Mouse (Mus musculus) lung, postnatal 0 days (tissue): ENCODE data around the gene Guca2b. TPM values are rescaled to one million over a fixed set of nuclear protein-coding genes. Genes with fewer than 3 reads are reported as not detected.

Experiments used
- ATAC-seq: fragments of 200-750 bp; cut with Nextera tagmentation; 2 replicates; pipeline ENCODE4 v1.8.0; 2017; ENCODE audit warnings: moderate library complexity
- DNase-seq: peaks from one replicate; pipeline ENCODE4 v3.0.0-alpha.2; 2016; ENCODE audit warnings: low spot score
- H3K27ac ChIP-seq: fragments of 300-500 bp; sonication (generic); 2 replicates; pipeline ENCODE4 v1.5.1; 2014; ENCODE audit warnings: antibody characterized with exemption, mild to moderate bottlenecking, low read length, mixed read lengths
- H3K27me3 ChIP-seq: fragments of 300-500 bp; sonication (generic); replicated peaks from 2 replicates; pipeline ENCODE4 v1.6.1; 2014; ENCODE audit warnings: low read length, mixed read lengths; ENCODE audit not compliant: insufficient read depth
- H3K36me3 ChIP-seq: fragments of 300-500 bp; sonication (generic); 2 replicates; pipeline ENCODE4 v1.6.1; 2014; ENCODE audit warnings: low read length, mixed read lengths; ENCODE audit not compliant: insufficient read depth
- H3K4me1 ChIP-seq: fragments of 300-500 bp; sonication (generic); 2 replicates; pipeline ENCODE4 v1.6.1; 2014; ENCODE audit warnings: antibody characterized with exemption, low read depth, low read length, mixed read lengths; ENCODE audit not compliant: insufficient read depth
- H3K4me2 ChIP-seq: fragments of 300-500 bp; sonication (generic); replicated peaks from 2 replicates; pipeline ENCODE4 v1.6.1; 2014; ENCODE audit warnings: low read depth, mild to moderate bottlenecking, low read length, moderate library complexity, mixed read lengths
- H3K4me3 ChIP-seq: fragments of 300-500 bp; sonication (generic); 2 replicates; pipeline ENCODE4 v1.5.1; 2014; ENCODE audit warnings: low read depth, low read length
- H3K9ac ChIP-seq: fragments of 300-500 bp; sonication (generic); replicated peaks from 2 replicates; pipeline ENCODE4 v1.6.1; 2014; ENCODE audit warnings: low read depth, mild to moderate bottlenecking
- H3K9me3 ChIP-seq: fragments of 300-500 bp; sonication (generic); 2 replicates; pipeline ENCODE4 v1.6.1; 2016; ENCODE audit warnings: low read length, mixed read lengths
- CTCF ChIP-seq: IDR thresholded peaks from 2 replicates; pipeline ENCODE4 v1.5.1; 2016; ENCODE audit warnings: antibody characterized with exemption, mild to moderate bottlenecking
- EP300 ChIP-seq: IDR thresholded peaks from 2 replicates; pipeline ENCODE4 v1.6.1; 2016; ENCODE audit warnings: antibody characterized with exemption, mild to moderate bottlenecking, control low read depth
- WGBS: fragments of 180-500 bp; shearing (Covaris S2); extraction: QIAGEN DNeasy Blood & Tissue Kit; methylation state at CpG from one replicate; pipeline ENCODE4 v1.1.7; 2014; 5-methylcytosine and 5-hydroxymethylcytosine counted together
- polyA plus RNA-seq: library from polyadenylated mRNA; unstranded; fragments of >200 nt; fragmentation: Nextera tagmentation; extraction: Ambion mirVana; gene quantifications from 2 replicates; pipeline ENCODE4 v1.2.1, GENCODE M21; 2015

The Guca2b gene
- polyA plus RNA-seq, 1 experiment from 2014 or later: not detected

DNA sequence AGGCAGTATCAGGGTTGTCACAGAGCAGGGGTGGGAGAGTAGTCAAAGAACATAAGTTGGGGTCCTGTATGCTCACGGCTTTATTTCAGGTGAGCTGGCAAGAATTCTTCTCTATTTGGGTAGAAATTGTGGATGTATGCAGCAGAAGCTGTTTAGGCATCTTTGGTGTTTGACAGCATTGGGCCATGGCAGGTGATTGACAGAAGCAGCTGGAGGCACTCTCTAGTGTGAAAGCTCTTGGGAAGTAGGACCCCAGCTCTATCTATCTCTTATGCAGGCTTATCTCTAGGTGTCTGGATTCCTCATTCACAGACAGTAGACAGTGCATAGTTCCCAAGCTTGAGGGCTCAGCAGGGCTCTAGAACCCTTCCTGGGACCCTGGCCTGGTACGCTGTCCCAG, 27.0 kb upstream of the Guca2b start:
- no peaks in the 10 kb centered on the region for H3K9me3 ChIP-seq
- H3K36me3 ChIP-seq: no peaks in the 10 kb centered on the region
- no peak for TF ChIP-seq CTCF
- TF ChIP-seq EP300: no peak
- H3K9ac ChIP-seq: no peak overlapping the region
- H3K4me1 ChIP-seq: no peaks in the 10 kb centered on the region
- H3K4me2 ChIP-seq: no peak overlapping the region
- no peak overlapping the region for H3K27ac ChIP-seq
- DNase-seq: no peak
- ATAC-seq: no peak
- H3K27me3 ChIP-seq: no peaks in the 10 kb centered on the region
- H3K4me3 ChIP-seq: no peak overlapping the region
- 93% methylated on average over 2 of the region's 2 CpGs for WGBS

GRCm38 (mm10) chr4:119682596-119682995, 23.8 kb upstream of the Guca2b start:
- H3K27me3 ChIP-seq: no peaks in the 10 kb centered on the region
- TF ChIP-seq EP300: no peak
- TF ChIP-seq CTCF: no peak
- no peaks in the 10 kb centered on the region for H3K36me3 ChIP-seq
- H3K4me2 ChIP-seq: no peak overlapping the region
- WGBS: 61% methylated on average over 5 of the region's 5 CpGs
- no peak overlapping the region for H3K9ac ChIP-seq
- H3K27ac ChIP-seq: no peak overlapping the region
- DNase-seq: no peak
- H3K4me3 ChIP-seq: no peak overlapping the region
- ATAC-seq: no peak
- H3K9me3 ChIP-seq: no peaks in the 10 kb centered on the region
- H3K4me1 ChIP-seq: no peaks in the 10 kb centered on the region

- Histone ChIP-seq H3K27me3 (no peaks in the 10 kb centered on the region), H3K27ac (no peak overlapping the region), H3K4me1 (no peaks in the 10 kb centered on the region), H3K9ac (no peak overlapping the region), H3K9me3 (no peaks in the 10 kb centered on the region), H3K4me3 (no peak overlapping the region), H3K4me2 (no peak overlapping the region), H3K36me3 (no peaks in the 10 kb centered on the region)
- DNase-seq: no peak
- TF ChIP-seq EP300 (no peak), CTCF (peak; percentile 45)
- no peak for ATAC-seq
- WGBS: 31% methylated on average over 5 of the region's 5 CpGs
These were observed 13.9 kb upstream of the Guca2b start for GRCm38 (mm10) chr4:119672685-119673084.

- ATAC-seq (no peak), DNase-seq (no peak)
- H3K27me3 ChIP-seq: no peaks in the 10 kb centered on the region
- TF ChIP-seq CTCF (no peak), EP300 (no peak)
- H3K4me1 ChIP-seq: no peaks in the 10 kb centered on the region
- no peaks in the 10 kb centered on the region for H3K9me3 ChIP-seq
- H3K4me2 ChIP-seq: no peak overlapping the region
- H3K4me3 ChIP-seq: no peak overlapping the region
- WGBS: 85% methylated on average over 9 of the region's 9 CpGs
- no peak overlapping the region for H3K27ac ChIP-seq
- no peaks in the 10 kb centered on the region for H3K36me3 ChIP-seq
- H3K9ac ChIP-seq: no peak overlapping the region
These were observed 12.4 kb upstream of the Guca2b start for GRCm38 (mm10) chr4:119671164-119671563.

- WGBS: 83% methylated on average over 6 of the region's 6 CpGs
- no peak for ATAC-seq
These were observed 12.0 kb upstream of the Guca2b start for GRCm38 (mm10) chr4:119670736-119671135.

GRCm38 (mm10) chr4:119670210-119670555, 11.4 kb upstream of the Guca2b start:
- H3K4me2 ChIP-seq: no peak overlapping the region
- H3K4me3 ChIP-seq: no peak overlapping the region
- ATAC-seq (no peak), DNase-seq (no peak)
- no peaks in the 10 kb centered on the region for H3K27me3 ChIP-seq
- no peak overlapping the region for H3K9ac ChIP-seq
- no peaks in the 10 kb centered on the region for H3K36me3 ChIP-seq
- no peaks in the 10 kb centered on the region for H3K4me1 ChIP-seq
- H3K9me3 ChIP-seq: no peaks in the 10 kb centered on the region
- no peak for TF ChIP-seq EP300
- TF ChIP-seq CTCF: no peak
- WGBS: 46% methylated on average over 7 of the region's 7 CpGs
- no peak overlapping the region for H3K27ac ChIP-seq

More at GRCm38 (mm10) chr4:119670736-119671135, 12.0 kb upstream of the Guca2b start:
- Histone ChIP-seq H3K27ac (no peak overlapping the region), H3K36me3 (no peaks in the 10 kb centered on the region), H3K4me2 (no peak overlapping the region), H3K4me1 (no peaks in the 10 kb centered on the region), H3K9me3 (no peaks in the 10 kb centered on the region), H3K4me3 (no peak overlapping the region), H3K9ac (no peak overlapping the region), H3K27me3 (no peaks in the 10 kb centered on the region)
- TF ChIP-seq EP300 (no peak), CTCF (no peak)
- DNase-seq: no peak
